Mouse (Mus musculus) myocyte (in vitro differentiated cells): ENCODE measurements around the gene Zfp93. TPM values are rescaled to one million over a fixed set of nuclear protein-coding genes. Genes with fewer than 3 reads are reported as not detected.

ENCODE experiments used
- H3K27me3 ChIP-seq: one replicate; pipeline ENCODE4 v1.6.1; 2011; ENCODE audit not compliant: control insufficient read depth, insufficient read depth, insufficient read length
- H3K36me3 ChIP-seq: one replicate; pipeline ENCODE4 v1.6.1; 2011; ENCODE audit not compliant: control insufficient read depth, insufficient read depth
- H3K4me2 ChIP-seq: one replicate; pipeline ENCODE4 v1.6.1; 2011; ENCODE audit warnings: low read depth, control low read depth
- H3K4me3 ChIP-seq: one replicate; pipeline ENCODE4 v1.5.1; 2011; ENCODE audit warnings: mild to moderate bottlenecking, control low read depth, moderate library complexity
- H3K79me2 ChIP-seq: one replicate; pipeline ENCODE4 v1.6.1; 2011; ENCODE audit not compliant: control insufficient read depth, insufficient read depth
- H3ac ChIP-seq: one replicate; pipeline ENCODE4 v1.6.1; 2011; ENCODE audit not compliant: control insufficient read depth, insufficient read length
- CEBPB ChIP-seq: IDR thresholded peaks from 2 replicates; pipeline ENCODE4 v1.6.1; 2011; ENCODE audit warnings: mild to moderate bottlenecking, moderate library complexity; ENCODE audit not compliant: poor library complexity, insufficient read depth, severe bottlenecking
- E2F4 ChIP-seq: IDR thresholded peaks from one replicate; pipeline ENCODE4 v1.6.1; 2011; ENCODE audit warnings: mild to moderate bottlenecking, control low read depth, moderate library complexity; ENCODE audit not compliant: insufficient read depth
- MAX ChIP-seq: IDR thresholded peaks from one replicate; pipeline ENCODE4 v1.6.1; 2011; ENCODE audit warnings: low read depth, mild to moderate bottlenecking, control low read depth
- MYOD1 ChIP-seq, 3 experiments: IDR thresholded peaks; one replicate each; pipeline ENCODE4 v1.6.1; 2011; ENCODE audit warnings: control low read depth in 2 of 3, low read depth in 2 of 3, mild to moderate bottlenecking in 2 of 3, moderate library complexity in 1 of 3; ENCODE audit not compliant: insufficient read length in 2 of 3, control insufficient read depth in 1 of 3
- MYOG ChIP-seq, 3 experiments: IDR thresholded peaks; one replicate each; pipeline ENCODE4 v1.6.1; 2011; ENCODE audit warnings: control low read depth in 2 of 3, low read depth in 2 of 3, mild to moderate bottlenecking in 2 of 3; ENCODE audit not compliant: insufficient read length in 2 of 3, control insufficient read depth in 1 of 3, insufficient read depth in 1 of 3
- POLR2A ChIP-seq: IDR thresholded peaks from one replicate; pipeline ENCODE4 v1.6.1; 2011; ENCODE audit warnings: low read depth, mild to moderate bottlenecking, control low read depth, moderate library complexity; ENCODE audit not compliant: insufficient read length
- POLR2AphosphoS2 ChIP-seq: IDR thresholded peaks from one replicate; pipeline ENCODE4 v1.6.1; 2011; ENCODE audit warnings: low read depth, control low read depth; ENCODE audit not compliant: insufficient read length
- REST ChIP-seq: IDR thresholded peaks from one replicate; pipeline ENCODE4 v1.6.1; 2011; ENCODE audit warnings: mild to moderate bottlenecking, control low read depth, moderate library complexity; ENCODE audit not compliant: insufficient read depth, insufficient read length
- SRF ChIP-seq: IDR thresholded peaks from one replicate; pipeline ENCODE4 v1.6.1; 2011; ENCODE audit warnings: low read depth; ENCODE audit not compliant: control insufficient read depth, insufficient read length
- TCF12 ChIP-seq: IDR thresholded peaks from one replicate; pipeline ENCODE4 v1.6.1; 2011; ENCODE audit warnings: mild to moderate bottlenecking, control low read depth; ENCODE audit not compliant: poor library complexity, insufficient read depth, severe bottlenecking
- TCF3 ChIP-seq: IDR thresholded peaks from one replicate; pipeline ENCODE4 v1.6.1; 2011; ENCODE audit warnings: low read depth, control low read depth; ENCODE audit not compliant: insufficient read length
- USF1 ChIP-seq: IDR thresholded peaks from one replicate; pipeline ENCODE4 v1.6.1; 2011; ENCODE audit warnings: low read depth, mild to moderate bottlenecking, control low read depth, moderate library complexity
- polyA plus RNA-seq: library from polyadenylated mRNA; unstranded; fragments of >200 nt; fragmentation: generic; extraction: Trizol; gene quantifications from one replicate; pipeline ENCODE4 v1.2.1, GENCODE M21; 2012; ENCODE audit warnings: missing spikeins

The Zfp93 gene
- polyA plus RNA-seq, 1 experiment = 1.4 TPM

DNA sequence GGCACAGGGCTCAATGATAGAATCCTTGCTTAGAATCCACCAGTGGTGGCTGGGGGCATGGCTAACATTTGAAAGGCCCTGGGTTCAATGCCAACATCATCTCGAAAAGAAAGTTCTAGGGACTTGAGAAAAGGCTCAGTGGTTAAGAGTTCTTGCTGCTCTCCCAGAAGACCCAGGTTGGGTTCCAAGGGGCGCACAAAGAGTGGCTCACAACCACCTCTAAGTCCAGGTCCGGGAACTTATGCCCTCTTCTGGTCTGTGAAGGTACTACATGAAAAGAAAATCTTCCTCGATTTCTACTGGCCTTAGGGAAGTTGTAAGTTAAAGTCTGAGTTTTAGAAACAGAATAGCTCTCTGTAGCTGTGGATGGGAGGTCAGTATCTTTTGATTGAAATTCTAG, 15.9 kb downstream of the Zfp93 start:
- H3K4me2 ChIP-seq = no peak overlapping the region
- H3K36me3 ChIP-seq = no peaks in the 10 kb centered on the region
- H3K27me3 ChIP-seq = no peaks in the 10 kb centered on the region
- no peak overlapping the region for H3K4me3 ChIP-seq
- TF ChIP-seq E2F4 = no peak
- no peak for TF ChIP-seq POLR2AphosphoS2
- no peak for TF ChIP-seq USF1
- TF ChIP-seq SRF = no peak
- no peak for TF ChIP-seq REST
- no peak for TF ChIP-seq MYOG (IDR thresholded peaks at IDR 0.05; ENCODE audit: control insufficient read depth in 1 of 3, insufficient read depth in 1 of 3, insufficient read length in 2 of 3, low read depth in 2 of 3)
- no peak for TF ChIP-seq TCF3
- no peak for TF ChIP-seq CEBPB
- TF ChIP-seq POLR2A = no peak
- TF ChIP-seq MAX = no peak
- no peak for TF ChIP-seq TCF12
- no peak for TF ChIP-seq MYOD1 (IDR thresholded peaks at IDR 0.05; ENCODE audit: control insufficient read depth in 1 of 3, insufficient read length in 2 of 3, low read depth in 2 of 3)
- H3K79me2 ChIP-seq = no peaks in the 10 kb centered on the region
- H3ac ChIP-seq = no peak overlapping the region

GRCm38 (mm10) chr7:24286916-24287315, 16.7 kb downstream of the Zfp93 start:
- Histone ChIP-seq H3K4me2 (no peak overlapping the region), H3ac (no peak overlapping the region), H3K27me3 (no peaks in the 10 kb centered on the region), H3K4me3 (no peak overlapping the region), H3K36me3 (no peaks in the 10 kb centered on the region), H3K79me2 (no peaks in the 10 kb centered on the region)
- no peak for TF ChIP-seq MYOD1 (IDR thresholded peaks at IDR 0.05; ENCODE audit: control insufficient read depth in 1 of 3, insufficient read length in 2 of 3, low read depth in 2 of 3)
- no peak for TF ChIP-seq POLR2A
- no peak for TF ChIP-seq SRF
- no peak for TF ChIP-seq E2F4
- TF ChIP-seq TCF12 = no peak
- no peak for TF ChIP-seq TCF3
- no peak for TF ChIP-seq POLR2AphosphoS2
- TF ChIP-seq USF1 = no peak
- TF ChIP-seq REST = no peak
- TF ChIP-seq MAX = no peak
- TF ChIP-seq CEBPB = no peak

DNA sequence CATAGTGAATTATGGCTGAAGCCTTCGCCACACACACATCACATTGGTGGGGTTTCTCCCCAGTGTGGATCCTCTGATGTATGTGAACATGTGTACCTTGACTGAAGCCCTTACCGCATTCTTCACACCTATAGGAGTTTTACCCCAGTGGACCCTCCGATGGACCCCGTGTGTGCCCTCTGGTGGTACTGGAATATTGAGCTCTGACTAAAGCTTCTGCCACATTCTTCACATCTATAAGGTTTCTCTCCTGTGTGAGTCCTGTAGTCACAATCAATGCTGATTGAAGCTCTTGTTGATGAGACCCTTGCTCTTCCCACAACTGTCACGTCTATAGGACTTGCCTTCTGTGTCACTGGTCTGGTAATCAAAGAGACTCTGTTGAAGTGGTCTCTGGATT, 17.4 kb downstream of the Zfp93 start:
- no peaks in the 10 kb centered on the region for H3K36me3 ChIP-seq
- TF ChIP-seq REST = no peak
- no peak for TF ChIP-seq E2F4
- no peak for TF ChIP-seq CEBPB
- TF ChIP-seq POLR2AphosphoS2 = no peak
- no peak for TF ChIP-seq MAX
- no peak for TF ChIP-seq POLR2A
- no peak for TF ChIP-seq MYOD1 (IDR thresholded peaks at IDR 0.05; ENCODE audit: control insufficient read depth in 1 of 3, insufficient read length in 2 of 3, low read depth in 2 of 3)
- TF ChIP-seq USF1 = no peak
- TF ChIP-seq MYOG (IDR thresholded peaks at IDR 0.05; ENCODE audit: control insufficient read depth in 1 of 3, insufficient read depth in 1 of 3, insufficient read length in 2 of 3, low read depth in 2 of 3) = no peak
- TF ChIP-seq TCF3 = no peak
- no peak for TF ChIP-seq SRF
- TF ChIP-seq TCF12 = no peak
- H3K4me3 ChIP-seq = no peak overlapping the region
- H3K4me2 ChIP-seq = no peak overlapping the region
- no peak overlapping the region for H3ac ChIP-seq
- H3K27me3 ChIP-seq = no peaks in the 10 kb centered on the region
- no peaks in the 10 kb centered on the region for H3K79me2 ChIP-seq

DNA sequence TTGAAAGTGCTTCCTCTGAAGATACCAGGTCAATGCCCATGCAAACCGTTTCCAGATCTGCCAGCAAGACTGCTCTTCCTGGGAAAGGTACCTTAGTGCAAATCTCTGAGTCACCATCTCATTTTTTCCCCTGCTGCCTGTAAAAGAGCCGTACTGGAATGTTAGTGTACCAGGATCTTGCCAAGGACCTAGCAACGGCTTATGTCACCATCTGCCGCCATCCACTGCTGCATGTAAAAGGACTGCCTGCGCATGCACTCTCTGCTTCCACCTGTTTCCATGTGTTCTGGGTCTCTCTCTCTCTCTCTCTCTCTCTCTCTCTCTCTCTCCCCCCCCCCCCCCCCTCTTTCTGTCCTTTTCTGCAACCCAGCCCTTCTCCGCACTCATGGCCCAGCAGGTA, 18.3 kb downstream of the Zfp93 start:
- TF ChIP-seq USF1 = no peak
- TF ChIP-seq MYOG (IDR thresholded peaks at IDR 0.05; ENCODE audit: control insufficient read depth in 1 of 3, insufficient read depth in 1 of 3, insufficient read length in 2 of 3, low read depth in 2 of 3) = no peak
- no peak for TF ChIP-seq CEBPB
- TF ChIP-seq TCF3 = no peak
- no peak for TF ChIP-seq E2F4
- TF ChIP-seq MYOD1 (IDR thresholded peaks at IDR 0.05; ENCODE audit: control insufficient read depth in 1 of 3, insufficient read length in 2 of 3, low read depth in 2 of 3) = no peak
- no peak for TF ChIP-seq REST
- no peak for TF ChIP-seq MAX
- TF ChIP-seq POLR2A = no peak
- TF ChIP-seq POLR2AphosphoS2 = no peak
- no peak for TF ChIP-seq SRF
- no peak for TF ChIP-seq TCF12
- H3K4me3 ChIP-seq = no peak overlapping the region
- H3K4me2 ChIP-seq = no peak overlapping the region
- no peak overlapping the region for H3ac ChIP-seq
- no peaks in the 10 kb centered on the region for H3K79me2 ChIP-seq
- H3K27me3 ChIP-seq = no peaks in the 10 kb centered on the region
- no peaks in the 10 kb centered on the region for H3K36me3 ChIP-seq
